Mouse (Mus musculus) forebrain, embryonic 10.5 days (tissue): ENCODE results near the gene Srsf9. TPM values are rescaled to one million over a fixed set of nuclear protein-coding genes. Genes with fewer than 3 reads are reported as not detected.
"Not testable (repeated sequence)": the region's sequence is repeated elsewhere in the genome, so short reads cannot be mapped to it uniquely, and the experiment has no call there.

Source experiments
- DNase-seq: peaks from one replicate; pipeline ENCODE4 v3.0.0-alpha.2; 2017; ENCODE audit warnings: low spot score; ENCODE audit errors: extremely low spot score
- H3K27ac ChIP-seq: fragments of 300-500 bp; sonication (generic); 2 replicates; pipeline ENCODE4 v1.5.1; 2016; ENCODE audit warnings: mild to moderate bottlenecking
- H3K27me3 ChIP-seq: fragments of 300-500 bp; sonication (generic); 2 replicates; pipeline ENCODE4 v1.6.1; 2016; ENCODE audit warnings: mild to moderate bottlenecking; ENCODE audit not compliant: poor library complexity, severe bottlenecking
- H3K36me3 ChIP-seq: fragments of 300-500 bp; sonication (generic); replicated peaks from 2 replicates; pipeline ENCODE4 v1.6.1; 2016; ENCODE audit warnings: mild to moderate bottlenecking, moderate library complexity
- H3K4me1 ChIP-seq: fragments of 300-500 bp; sonication (generic); 2 replicates; pipeline ENCODE4 v1.6.1; 2016
- H3K4me3 ChIP-seq: fragments of 300-500 bp; sonication (generic); 2 replicates; pipeline ENCODE4 v1.5.1; 2016; ENCODE audit warnings: mild to moderate bottlenecking, moderate library complexity
- H3K9me3 ChIP-seq: fragments of 300-500 bp; sonication (generic); 2 replicates; pipeline ENCODE4 v1.6.1; 2016; ENCODE audit warnings: mild to moderate bottlenecking, moderate library complexity
- WGBS: fragments of 180-500 bp; shearing (Covaris S2); methylation state at CpG from one replicate; pipeline ENCODE4 v1.1.7; 2016; 5-methylcytosine and 5-hydroxymethylcytosine counted together
- polyA plus RNA-seq: library from polyadenylated mRNA; unstranded; fragments of >200 nt; fragmentation: Nextera tagmentation; extraction: Ambion mirVana; gene quantifications from 2 replicates; pipeline ENCODE4 v1.2.1, GENCODE M21; 2016

Gene Srsf9
- polyA plus RNA-seq, 1 experiment from 2014 or later, result 399 TPM

- not testable (repeated sequence) for H3K9me3 ChIP-seq, DNase-seq, H3K27ac ChIP-seq
- Histone ChIP-seq H3K4me1 (peaks cover 37% of the 10 kb centered on the region), H3K4me3 (peak overlapping the region; percentile 91; the same call in 1 of the 2 replicates), H3K27me3 (peaks cover 13% of the 10 kb centered on the region), H3K36me3 (peaks cover 25% of the 10 kb centered on the region)
- WGBS, result 80% methylated on average over 7 of the region's 7 CpGs
Observed at GRCm38 (mm10) chr5:115302190-115302589, 24.8 kb upstream of the Srsf9 start.

GRCm38 (mm10) chr5:115312354-115312753 is 14.6 kb upstream of the Srsf9 start:
- Histone ChIP-seq H3K4me1 (peaks cover 23% of the 10 kb centered on the region), H3K4me3 (no peak overlapping the region), H3K9me3 (no peaks in the 10 kb centered on the region), H3K27ac (0 out of 2 replicates have a peak overlapping the region, but pooled peaks have one; percentile 16), H3K27me3 (peaks cover 6% of the 10 kb centered on the region; the same call in 1 of the 2 replicates), H3K36me3 (no peaks in the 10 kb centered on the region)
- 86% methylated on average over 4 of the region's 4 CpGs for WGBS
- no peak for DNase-seq

GRCm38 (mm10) chr5:115312816-115313667 is 13.9 kb upstream of the Srsf9 start:
- 79% methylated on average over 10 of the region's 10 CpGs for WGBS
- H3K9me3 ChIP-seq, result no peaks in the 10 kb centered on the region
- 0 out of 2 replicates have a peak overlapping the region, but pooled peaks have one; percentile 16 for H3K27ac ChIP-seq
- H3K36me3 ChIP-seq, result no peaks in the 10 kb centered on the region
- DNase-seq, result no peak
- H3K4me1 ChIP-seq, result peaks cover 30% of the 10 kb centered on the region
- H3K27me3 ChIP-seq, result peaks cover 9% of the 10 kb centered on the region; the same call in 1 of the 2 replicates
- no peak overlapping the region for H3K4me3 ChIP-seq

- Histone ChIP-seq H3K9me3 (no peaks in the 10 kb centered on the region), H3K36me3 (no peaks in the 10 kb centered on the region), H3K4me1 (peaks cover 35% of the 10 kb centered on the region), H3K4me3 (no peak overlapping the region), H3K27me3 (peaks cover 15% of the 10 kb centered on the region), H3K27ac (no peak overlapping the region)
- 40% methylated on average over 5 of the region's 5 CpGs for WGBS
- no peak for DNase-seq
Observed at GRCm38 (mm10) chr5:115313668-115313943, 13.4 kb upstream of the Srsf9 start.

GRCm38 (mm10) chr5:115316968-115317644 is 9.9 kb upstream of the Srsf9 start:
- no peak for DNase-seq
- peaks cover 44% of the 10 kb centered on the region for H3K4me1 ChIP-seq
- no peaks in the 10 kb centered on the region for H3K36me3 ChIP-seq
- peak overlapping the region; percentile 84 for H3K27ac ChIP-seq
- H3K9me3 ChIP-seq, result no peaks in the 10 kb centered on the region
- 5% methylated on average over 14 of the region's 14 CpGs for WGBS
- peaks cover 18% of the 10 kb centered on the region for H3K27me3 ChIP-seq
- peak overlapping the region; percentile 31 for H3K4me3 ChIP-seq

GRCm38 (mm10) chr5:115317645-115318328 is 9.2 kb upstream of the Srsf9 start:
- DNase-seq, result peak; percentile 60
- no peaks in the 10 kb centered on the region for H3K36me3 ChIP-seq
- H3K27ac ChIP-seq, result peak overlapping the region; percentile 84
- H3K4me3 ChIP-seq, result peak overlapping the region; percentile 31
- no peaks in the 10 kb centered on the region for H3K9me3 ChIP-seq
- 3% methylated on average over 10 of the region's 10 CpGs for WGBS
- peaks cover 44% of the 10 kb centered on the region for H3K4me1 ChIP-seq
- H3K27me3 ChIP-seq, result peaks cover 18% of the 10 kb centered on the region

- Histone ChIP-seq H3K27ac (peak overlapping the region; percentile 77), H3K4me3 (peak overlapping the region; percentile 46), H3K27me3 (peaks cover 18% of the 10 kb centered on the region), H3K36me3 (no peaks in the 10 kb centered on the region), H3K4me1 (peaks cover 39% of the 10 kb centered on the region), H3K9me3 (no peaks in the 10 kb centered on the region)
- DNase-seq, result peak; percentile 69
- WGBS, result under 1% methylated on average over 22 of the region's 22 CpGs
Observed at GRCm38 (mm10) chr5:115319004-115319940, 7.7 kb upstream of the Srsf9 start.

GRCm38 (mm10) chr5:115326256-115326831 is 633 bp upstream of the Srsf9 start:
- peaks cover 26% of the 10 kb centered on the region for H3K36me3 ChIP-seq
- 31% methylated on average over 11 of the region's 11 CpGs for WGBS
- H3K9me3 ChIP-seq, result no peaks in the 10 kb centered on the region
- H3K4me3 ChIP-seq, result peak overlapping the region; percentile 99
- DNase-seq, result no peak
- no peaks in the 10 kb centered on the region for H3K27me3 ChIP-seq
- H3K27ac ChIP-seq, result peak overlapping the region; percentile 98
- H3K4me1 ChIP-seq, result peaks cover 39% of the 10 kb centered on the region

- Histone ChIP-seq H3K4me3 (peak overlapping the region; percentile 99), H3K27me3 (no peaks in the 10 kb centered on the region), H3K9me3 (no peaks in the 10 kb centered on the region), H3K4me1 (peaks cover 39% of the 10 kb centered on the region), H3K36me3 (peaks cover 41% of the 10 kb centered on the region), H3K27ac (peak overlapping the region; percentile 98)
- peak; percentile 36 for DNase-seq
- under 1% methylated on average over 53 of the region's 55 CpGs for WGBS
Observed at GRCm38 (mm10) chr5:115327610-115328548, 902 bp downstream of the Srsf9 start.

- no peak for DNase-seq
- peaks cover 72% of the 10 kb centered on the region for H3K36me3 ChIP-seq
- H3K27ac ChIP-seq, result no peak overlapping the region
- H3K4me1 ChIP-seq, result peaks cover 34% of the 10 kb centered on the region
- H3K27me3 ChIP-seq, result no peaks in the 10 kb centered on the region
- no peak overlapping the region for H3K4me3 ChIP-seq
- H3K9me3 ChIP-seq, result no peaks in the 10 kb centered on the region
- 95% methylated on average over 9 of the region's 9 CpGs for WGBS
Observed at GRCm38 (mm10) chr5:115330955-115331354, 4.0 kb downstream of the Srsf9 start.

- Histone ChIP-seq H3K27me3 (no peaks in the 10 kb centered on the region), H3K9me3 (no peaks in the 10 kb centered on the region), H3K36me3 (peaks cover 98% of the 10 kb centered on the region), H3K4me3 (no peak overlapping the region), H3K4me1 (peaks cover 12% of the 10 kb centered on the region), H3K27ac (no peak overlapping the region)
- no peak for DNase-seq
- whole genome bisulfite sequencing, result 88% methylated on average over 3 of the region's 3 CpGs
Observed at GRCm38 (mm10) chr5:115333626-115334025, 6.6 kb downstream of the Srsf9 start.
